ENCODE assay signal across 9 mouse cellular contexts in genomic region chr2:74705467-74706089, GRCm38 (mm10). TPM values are rescaled to one million over a fixed set of nuclear protein-coding genes. Genes with fewer than 3 reads are reported as not detected.
DNase-seq lines count a peak whose midpoint lies in the region; ATAC-seq and TF ChIP-seq lines count a peak whose summit lies in the region.
"Had no signal": no experiment of that assay in that cellular context is flagged by ENCODE, and none has a peak within 500 bp of the region (broad histone marks: within the 10 kb centered on the region; RNA-seq: fewer than 3 reads in every experiment).

No protein-coding gene starts in this region.

- peaks cover 52% of the 10 kb centered on the region for H3K4me1 ChIP-seq in neural tube, embryonic 15.5 days

- CTCF ChIA-PET in Patski (lab: Charles Lee) = interaction anchor here (0.7 to 1.5 kb wide), 2 partner anchors 10 to 446 kb away, joined by 3 read pairs; no protein-coding TSS in a partner anchor

- H3K27ac ChIP-seq in neural tube, embryonic 15.5 days (replicated peaks) = peak overlapping the region; percentile 99

- POLR2A ChIA-PET in Patski (lab: Charles Lee) = interaction anchor here (0.6 to 0.7 kb wide), 3 partner anchors 258 to 1193 kb away, joined by 3 to 7 read pairs (median 3); no protein-coding TSS in a partner anchor

- in situ Hi-C loops in Patski (cut with MboI; ENCODE audit: low pct_unique_long_range_greater_than_20kb) = no loop called here

- H3K4me3 ChIP-seq in neural tube, embryonic 15.5 days (replicated peaks) = peak overlapping the region; percentile 70
- H3K4me3 ChIP-seq: erythroblast, embryonic 14.5 days had no signal

- H3K36me3 ChIP-seq in neural tube, embryonic 15.5 days = no peaks in the 10 kb centered on the region

- H3K9ac ChIP-seq in neural tube, embryonic 15.5 days (replicated peaks) = peak overlapping the region; percentile 91

- H3K9me3 ChIP-seq in neural tube, embryonic 15.5 days (replicated peaks) = no peaks in the 10 kb centered on the region

- peak overlapping the region; percentile 60 for H3K4me2 ChIP-seq in neural tube, embryonic 15.5 days

- peak; percentile 77 for DNase-seq in embryo, embryonic 11 days
- DNase-seq in embryo, embryonic 9.5 days (ENCODE audit: extremely low spot score) = no peak
- no peak for DNase-seq in Patski (ENCODE audit: low read depth, low spot score)
- DNase-seq in kidney, postnatal 4 days = peak; percentile 80 to 87
- DNase-seq in thymus, postnatal 10 days (ENCODE audit: low spot score in 2 of 2) = no peak

- ATAC-seq in Patski = peak; percentile 63
- ATAC-seq in granulocyte monocyte progenitor cell, adult 5-6 weeks (replicated peaks; ENCODE audit: poor library complexity, severe bottlenecking) = peak; percentile 29; the same call in 1 of the 2 replicates
- peak; percentile 65 for ATAC-seq in neural tube, embryonic 15.5 days (ENCODE audit: low FRiP score)
- no peak for ATAC-seq in monocyte, adult 5-6 weeks (replicated peaks; ENCODE audit: insufficient number of reproducible peaks, low FRiP score, low TSS enrichment, poor library complexity, severe bottlenecking)

- TF ChIP-seq CTCF in Patski (IDR thresholded peaks at IDR 0.05) = no peak

- WGBS in neural tube, embryonic 15.5 days = 1% methylated on average over 62 of the region's 85 CpGs

- H3K27me3 ChIP-seq in Patski = peaks cover 16% of the 10 kb centered on the region
- 0 out of 2 replicates have a peak, but pooled peaks cover 7% of the 10 kb centered on the region for H3K27me3 ChIP-seq in neural tube, embryonic 15.5 days (replicated peaks)

RNA-seq across cellular contexts. Expression of gene Hoxd8, which starts 1.2 kb away (rescaled TPM):
- polyA plus RNA-seq in Patski (2021) = 17.1 TPM
- not detected in 2 replicates for total RNA-seq in granulocyte monocyte progenitor cell, adult 5-6 weeks (2014; fragmentation: Nextera tagmentation)
- total RNA-seq in granulocyte monocyte progenitor cell, adult 5-6 weeks (2017) = not detected in 2 replicates
- 12.4 and 12.5 TPM in 2 replicates for polyA plus RNA-seq in neural tube, embryonic 15.5 days (2015; fragmentation: Nextera tagmentation; extraction: Ambion mirVana)
- total RNA-seq in monocyte, adult 5-6 weeks (2017) = not detected in 3 replicates
- polyA plus RNA-seq: erythroblast, embryonic 14.5 days had no signal

RNA-seq across cellular contexts. Expression of gene Hoxd3, which starts 6.1 kb away (rescaled TPM):
- 0.27 TPM for polyA plus RNA-seq in Patski (2021)
- total RNA-seq in granulocyte monocyte progenitor cell, adult 5-6 weeks (2014; fragmentation: Nextera tagmentation) = not detected in 2 replicates
- not detected in 2 replicates for total RNA-seq in granulocyte monocyte progenitor cell, adult 5-6 weeks (2017)
- 14.5 and 29.1 TPM in 2 replicates for polyA plus RNA-seq in neural tube, embryonic 15.5 days (2015; fragmentation: Nextera tagmentation; extraction: Ambion mirVana)
- not detected in 3 replicates for total RNA-seq in monocyte, adult 5-6 weeks (2017)
- polyA plus RNA-seq: erythroblast, embryonic 14.5 days had no signal

RNA-seq across cellular contexts. Expression of gene Hoxd4, which starts 6.2 kb away (rescaled TPM):
- 6.7 TPM for polyA plus RNA-seq in Patski (2021)
- not detected in 2 replicates for total RNA-seq in granulocyte monocyte progenitor cell, adult 5-6 weeks (2014; fragmentation: Nextera tagmentation)
- total RNA-seq in granulocyte monocyte progenitor cell, adult 5-6 weeks (2017) = not detected in 2 replicates
- polyA plus RNA-seq in neural tube, embryonic 15.5 days (2015; fragmentation: Nextera tagmentation; extraction: Ambion mirVana) = 4.3 and 4.5 TPM in 2 replicates
- total RNA-seq in monocyte, adult 5-6 weeks (2017) = not detected in 3 replicates

RNA-seq across cellular contexts. Expression of gene Hoxd9, which starts 8.1 kb away (rescaled TPM):
- polyA plus RNA-seq in Patski (2021) = 8.7 TPM
- not detected in 2 replicates for total RNA-seq in granulocyte monocyte progenitor cell, adult 5-6 weeks (2014; fragmentation: Nextera tagmentation)
- not detected in 2 replicates for total RNA-seq in granulocyte monocyte progenitor cell, adult 5-6 weeks (2017)
- polyA plus RNA-seq in neural tube, embryonic 15.5 days (2015; fragmentation: Nextera tagmentation; extraction: Ambion mirVana) = 20.0 and 21.3 TPM in 2 replicates
- total RNA-seq in monocyte, adult 5-6 weeks (2017) = not detected in 3 replicates
- polyA plus RNA-seq: erythroblast, embryonic 14.5 days had no signal

RNA-seq across cellular contexts. Expression of gene Hoxd10, which starts 13.9 kb away (rescaled TPM):
- polyA plus RNA-seq in Patski (2021) = 0.13 TPM
- not detected in 2 replicates for total RNA-seq in granulocyte monocyte progenitor cell, adult 5-6 weeks (2014; fragmentation: Nextera tagmentation)
- not detected in 2 replicates for total RNA-seq in granulocyte monocyte progenitor cell, adult 5-6 weeks (2017)
- 61.8 and 83.6 TPM in 2 replicates for polyA plus RNA-seq in neural tube, embryonic 15.5 days (2015; fragmentation: Nextera tagmentation; extraction: Ambion mirVana)
- not detected in 3 replicates for total RNA-seq in monocyte, adult 5-6 weeks (2017)
- polyA plus RNA-seq: erythroblast, embryonic 14.5 days had no signal

Comparison
In these comparisons a context has a peak if more than half of its experiments do, and no peak if none do; other contexts are left out.
1. DNase-seq: peak in embryo, embryonic 11 days (single experiment) and kidney, postnatal 4 days (2 of 2); none in embryo, embryonic 9.5 days (single experiment), Patski (single experiment) and thymus, postnatal 10 days (0 of 2).